ENCODE assay signal across 8 mouse cellular contexts in genomic region chr11:120262356-120262901, GRCm38 (mm10). TPM values are rescaled to one million over a fixed set of nuclear protein-coding genes. Genes with fewer than 3 reads are reported as not detected.
DNase-seq lines count a peak whose midpoint lies in the region; ATAC-seq and TF ChIP-seq lines count a peak whose summit lies in the region.

No protein-coding gene starts in this region.

- peak; percentile 34; the same call in 1 of the 2 replicates for ATAC-seq in embryonic facial prominence, embryonic 13.5 days (ENCODE audit: insufficient number of reproducible peaks, insufficient read depth, low FRiP score, low TSS enrichment, low read depth)
- peak; percentile 37 for ATAC-seq in heart, embryonic 15.5 days (replicated peaks; ENCODE audit: insufficient number of reproducible peaks, insufficient read depth, low FRiP score, low read depth)
- peak; percentile 66 for ATAC-seq in neural tube, embryonic 14.5 days (ENCODE audit: low read depth)

- H3K9me3 ChIP-seq in embryonic facial prominence, embryonic 13.5 days: no peaks in the 10 kb centered on the region
- H3K9me3 ChIP-seq in heart, embryonic 15.5 days (replicated peaks): no peaks in the 10 kb centered on the region
- H3K9me3 ChIP-seq in neural tube, embryonic 14.5 days (ENCODE audit: control insufficient read depth, low read length): no peaks in the 10 kb centered on the region

- H3K9ac ChIP-seq in embryonic facial prominence, embryonic 13.5 days: no peak overlapping the region
- H3K9ac ChIP-seq in heart, embryonic 15.5 days: 0 out of 2 replicates have a peak overlapping the region, but pooled peaks have one; percentile 2
- H3K9ac ChIP-seq in neural tube, embryonic 14.5 days (replicated peaks; ENCODE audit: low read depth, low read length): no peak overlapping the region

- DNase-seq in adrenal gland, postnatal 14 days: peak; percentile 87
- peak; percentile 93 for DNase-seq in kidney, postnatal 14 days
- peak; percentile 89 for DNase-seq in lung, adult 2 months
- DNase-seq in thymus, postnatal 0 days (ENCODE audit: low spot score): peak; percentile 55

- peaks cover 19% of the 10 kb centered on the region for H3K36me3 ChIP-seq in C2C12 (ENCODE audit: control insufficient read depth, insufficient read depth)
- H3K36me3 ChIP-seq in embryonic facial prominence, embryonic 13.5 days: peaks cover 15% of the 10 kb centered on the region; the same call in 1 of the 2 replicates
- H3K36me3 ChIP-seq in heart, embryonic 15.5 days: no peaks in the 10 kb centered on the region
- H3K36me3 ChIP-seq in neural tube, embryonic 14.5 days (ENCODE audit: control insufficient read depth, insufficient read depth, low read length): no peaks in the 10 kb centered on the region

- H3K4me3 ChIP-seq in C2C12 (ENCODE audit: insufficient read depth, poor library complexity, severe bottlenecking): no peak overlapping the region
- H3K4me3 ChIP-seq in embryonic facial prominence, embryonic 13.5 days: no peak overlapping the region
- H3K4me3 ChIP-seq in heart, embryonic 15.5 days: no peak overlapping the region
- no peak overlapping the region for H3K4me3 ChIP-seq in lung, adult 2 months (replicated peaks; ENCODE audit: extremely low read depth, low read depth, low read length)
- H3K4me3 ChIP-seq in neural tube, embryonic 14.5 days (ENCODE audit: low read depth, low read length): no peak overlapping the region

- no peak overlapping the region for H3ac ChIP-seq in C2C12 (ENCODE audit: control insufficient read depth, insufficient read length, low read depth)

- H3K4me2 ChIP-seq in embryonic facial prominence, embryonic 13.5 days: peak overlapping the region; percentile 48
- H3K4me2 ChIP-seq in heart, embryonic 15.5 days: no peak overlapping the region
- H3K4me2 ChIP-seq in neural tube, embryonic 14.5 days (ENCODE audit: low read depth, low read length): 0 out of 2 replicates have a peak overlapping the region, but pooled peaks have one; percentile 8

- H3K4me1 ChIP-seq in embryonic facial prominence, embryonic 13.5 days: peaks cover 99% of the 10 kb centered on the region
- peaks cover 79% of the 10 kb centered on the region for H3K4me1 ChIP-seq in heart, embryonic 15.5 days (replicated peaks)
- H3K4me1 ChIP-seq in lung, adult 2 months (ENCODE audit: control insufficient read depth, insufficient read depth, low read length): peaks cover 29% of the 10 kb centered on the region
- H3K4me1 ChIP-seq in neural tube, embryonic 14.5 days (ENCODE audit: control insufficient read depth, insufficient read depth, low read length): peaks cover 63% of the 10 kb centered on the region

- peak overlapping the region; percentile 89 for H3K27ac ChIP-seq in embryonic facial prominence, embryonic 13.5 days
- peak overlapping the region; percentile 88 for H3K27ac ChIP-seq in heart, embryonic 15.5 days
- peak overlapping the region; percentile 48; the same call in 1 of the 2 replicates for H3K27ac ChIP-seq in neural tube, embryonic 14.5 days (ENCODE audit: low read depth, low read length)

- no peaks in the 10 kb centered on the region for H3K27me3 ChIP-seq in C2C12 (ENCODE audit: control insufficient read depth, insufficient read depth, insufficient read length)
- H3K27me3 ChIP-seq in embryonic facial prominence, embryonic 13.5 days: no peaks in the 10 kb centered on the region
- H3K27me3 ChIP-seq in heart, embryonic 15.5 days: no peaks in the 10 kb centered on the region
- H3K27me3 ChIP-seq in neural tube, embryonic 14.5 days (ENCODE audit: control insufficient read depth, insufficient read depth, low read length): no peaks in the 10 kb centered on the region

- peaks cover 85% of the 10 kb centered on the region for H3K79me2 ChIP-seq in C2C12 (ENCODE audit: control insufficient read depth, insufficient read depth)

- peak; percentile 79 for TF ChIP-seq CTCF in C2C12 (IDR thresholded peaks at IDR 0.05; ENCODE audit: control insufficient read depth, insufficient read depth, insufficient read length)
- TF ChIP-seq CTCF in lung, adult 2 months (IDR thresholded peaks at IDR 0.05; ENCODE audit: insufficient read depth, low read length): peak; percentile 84

- peaks cover 28% of the 10 kb centered on the region for H3K79me3 ChIP-seq in C2C12 (ENCODE audit: low read depth)

- WGBS in embryonic facial prominence, embryonic 13.5 days: 26% methylated on average over 8 of the region's 8 CpGs
- 28% methylated on average over 8 of the region's 8 CpGs for WGBS in heart, embryonic 15.5 days
- 17% methylated on average over 8 of the region's 8 CpGs for WGBS in lung, adult 2 months
- WGBS in neural tube, embryonic 14.5 days: 26% methylated on average over 8 of the region's 8 CpGs

- TF ChIP-seq POLR2A in lung, adult 2 months (IDR thresholded peaks at IDR 0.05; ENCODE audit: borderline replicate concordance, extremely low read depth, low read depth, low read length): no peak

TF ChIP-seq in C2C12, 6 proteins besides CTCF, POLR2A, EP300 and RAD21:
- TF ChIP-seq MAX (IDR thresholded peaks at IDR 0.05) (peak; percentile 91), FOSL1 (IDR thresholded peaks at IDR 0.05; ENCODE audit: insufficient read depth, low read length, poor library complexity, severe bottlenecking) (no peak)
TF ChIP-seq in C2C12: peak in this region for 1.

RNA-seq across cellular contexts. Expression of gene Bahcc1, which starts 29.7 kb away (rescaled TPM):
- 10.8 TPM for polyA plus RNA-seq in C2C12 (2012; fragmentation: generic; extraction: Trizol)
- total RNA-seq in adrenal gland, postnatal 14 days (2021): 12.4 and 17.2 TPM in 2 replicates
- 13.1 and 13.9 TPM in 2 replicates for polyA plus RNA-seq in embryonic facial prominence, embryonic 13.5 days (2015; fragmentation: Nextera tagmentation; extraction: Ambion mirVana)
- polyA plus RNA-seq in heart, embryonic 15.5 days (2015; fragmentation: Nextera tagmentation; extraction: Ambion mirVana): 4.2 and 5.7 TPM in 2 replicates
- polyA plus RNA-seq in lung, adult 2 months (2012; rRNA removed): 10.8 and 12.4 TPM in 2 replicates
- polyA plus RNA-seq in neural tube, embryonic 14.5 days (2014; fragmentation: Nextera tagmentation; extraction: Ambion mirVana): 17.0 and 20.8 TPM in 2 replicates
- 3.3 and 4.6 TPM in 2 replicates for polyA plus RNA-seq in thymus, postnatal 0 days (2015; fragmentation: Nextera tagmentation; extraction: Ambion mirVana)
